Mouse (Mus musculus): ENCODE measurements around the gene Rasa3. TPM values are rescaled to one million over a fixed set of nuclear protein-coding genes. Genes with fewer than 3 reads are reported as not detected.

Rasa3 gene
- polyA plus RNA-seq, 1 experiment from 2014 or later: 11.4 TPM

GRCm38 (mm10) chr8:13541526-13541925 lies 135.9 kb downstream of the Rasa3 start:
- DNase-seq (no peak), ATAC-seq (no peak)
- no peak overlapping the region for H3K9ac ChIP-seq (replicated peaks)
- H3K4me3 ChIP-seq (ENCODE audit: low read depth, low read length): no peak overlapping the region
- H3K4me1 ChIP-seq (ENCODE audit: insufficient read depth): no peaks in the 10 kb centered on the region
- no peak overlapping the region for H3K27ac ChIP-seq (ENCODE audit: low read depth)
- TF ChIP-seq EP300 (IDR thresholded peaks at IDR 0.05; ENCODE audit: low read depth): no peak
- no peak for TF ChIP-seq CTCF (IDR thresholded peaks at IDR 0.05; ENCODE audit: low read depth)
- no peaks in the 10 kb centered on the region for H3K27me3 ChIP-seq (ENCODE audit: insufficient read depth, low read length)
- no peaks in the 10 kb centered on the region for H3K9me3 ChIP-seq (ENCODE audit: low read length)
- 66% methylated on average over 5 of the region's 5 CpGs for WGBS (ENCODE audit: insufficient replicate concordance)
- no peak overlapping the region for H3K4me2 ChIP-seq (ENCODE audit: low read depth, low read length)
- H3K36me3 ChIP-seq (replicated peaks; ENCODE audit: insufficient read depth, low read length): no peaks in the 10 kb centered on the region

GRCm38 (mm10) chr8:13540122-13540521 lies 137.3 kb downstream of the Rasa3 start:
- no peaks in the 10 kb centered on the region for H3K27me3 ChIP-seq (ENCODE audit: insufficient read depth, low read length)
- no peak for DNase-seq
- ATAC-seq: no peak
- TF ChIP-seq EP300 (IDR thresholded peaks at IDR 0.05; ENCODE audit: low read depth) (no peak), CTCF (IDR thresholded peaks at IDR 0.05; ENCODE audit: low read depth) (no peak)
- H3K9me3 ChIP-seq (ENCODE audit: low read length): no peaks in the 10 kb centered on the region
- H3K9ac ChIP-seq (replicated peaks): no peak overlapping the region
- no peak overlapping the region for H3K27ac ChIP-seq (ENCODE audit: low read depth)
- no peak overlapping the region for H3K4me3 ChIP-seq (ENCODE audit: low read depth, low read length)
- no peaks in the 10 kb centered on the region for H3K36me3 ChIP-seq (replicated peaks; ENCODE audit: insufficient read depth, low read length)
- H3K4me2 ChIP-seq (ENCODE audit: low read depth, low read length): no peak overlapping the region
- WGBS (ENCODE audit: insufficient replicate concordance): 75% methylated on average over 5 of the region's 5 CpGs
- H3K4me1 ChIP-seq (ENCODE audit: insufficient read depth): no peaks in the 10 kb centered on the region

- Histone ChIP-seq H3K4me1 (ENCODE audit: insufficient read depth) (no peaks in the 10 kb centered on the region), H3K4me2 (ENCODE audit: low read depth, low read length) (no peak overlapping the region), H3K36me3 (replicated peaks; ENCODE audit: insufficient read depth, low read length) (no peaks in the 10 kb centered on the region), H3K27ac (ENCODE audit: low read depth) (no peak overlapping the region), H3K9me3 (ENCODE audit: low read length) (no peaks in the 10 kb centered on the region), H3K9ac (replicated peaks) (no peak overlapping the region), H3K27me3 (ENCODE audit: insufficient read depth, low read length) (no peaks in the 10 kb centered on the region), H3K4me3 (ENCODE audit: low read depth, low read length) (no peak overlapping the region)
- TF ChIP-seq CTCF (IDR thresholded peaks at IDR 0.05; ENCODE audit: low read depth) (no peak), EP300 (IDR thresholded peaks at IDR 0.05; ENCODE audit: low read depth) (no peak)
- no peak for DNase-seq
- WGBS (ENCODE audit: insufficient replicate concordance): 71% methylated on average over 6 of the region's 6 CpGs
- no peak for ATAC-seq
Measured at GRCm38 (mm10) chr8:13538821-13539220, 138.6 kb downstream of the Rasa3 start.

- Histone ChIP-seq H3K9ac (replicated peaks) (no peak overlapping the region), H3K4me3 (ENCODE audit: low read depth, low read length) (no peak overlapping the region), H3K4me1 (ENCODE audit: insufficient read depth) (no peaks in the 10 kb centered on the region), H3K9me3 (ENCODE audit: low read length) (no peaks in the 10 kb centered on the region), H3K36me3 (replicated peaks; ENCODE audit: insufficient read depth, low read length) (no peaks in the 10 kb centered on the region), H3K27me3 (ENCODE audit: insufficient read depth, low read length) (no peaks in the 10 kb centered on the region), H3K27ac (ENCODE audit: low read depth) (no peak overlapping the region), H3K4me2 (ENCODE audit: low read depth, low read length) (no peak overlapping the region)
- DNase-seq (no peak), ATAC-seq (no peak)
- TF ChIP-seq EP300 (IDR thresholded peaks at IDR 0.05; ENCODE audit: low read depth): no peak
- TF ChIP-seq CTCF (IDR thresholded peaks at IDR 0.05; ENCODE audit: low read depth): no peak
- 58% methylated on average over 2 of the region's 2 CpGs for WGBS (ENCODE audit: insufficient replicate concordance)
Measured at GRCm38 (mm10) chr8:13537102-13537501, 140.3 kb downstream of the Rasa3 start.

GRCm38 (mm10) chr8:13533123-13533522 lies 144.3 kb downstream of the Rasa3 start:
- no peak overlapping the region for H3K4me3 ChIP-seq (ENCODE audit: low read depth, low read length)
- H3K36me3 ChIP-seq (replicated peaks; ENCODE audit: insufficient read depth, low read length): no peaks in the 10 kb centered on the region
- ATAC-seq: no peak
- TF ChIP-seq CTCF (IDR thresholded peaks at IDR 0.05; ENCODE audit: low read depth): no peak
- no peak for TF ChIP-seq EP300 (IDR thresholded peaks at IDR 0.05; ENCODE audit: low read depth)
- H3K4me1 ChIP-seq (ENCODE audit: insufficient read depth): peaks cover 6% of the 10 kb centered on the region
- whole genome bisulfite sequencing (ENCODE audit: insufficient replicate concordance): 73% methylated on average over 8 of the region's 8 CpGs
- no peak overlapping the region for H3K4me2 ChIP-seq (ENCODE audit: low read depth, low read length)
- no peaks in the 10 kb centered on the region for H3K9me3 ChIP-seq (ENCODE audit: low read length)
- H3K27ac ChIP-seq (ENCODE audit: low read depth): no peak overlapping the region
- H3K27me3 ChIP-seq (ENCODE audit: insufficient read depth, low read length): no peaks in the 10 kb centered on the region
- no peak overlapping the region for H3K9ac ChIP-seq (replicated peaks)
- no peak for DNase-seq

- no peak overlapping the region for H3K27ac ChIP-seq (ENCODE audit: low read depth)
- 47% methylated on average over 9 of the region's 9 CpGs for WGBS (ENCODE audit: insufficient replicate concordance)
- H3K4me1 ChIP-seq (ENCODE audit: insufficient read depth): peaks cover 6% of the 10 kb centered on the region
- no peak for ATAC-seq
- no peaks in the 10 kb centered on the region for H3K27me3 ChIP-seq (ENCODE audit: insufficient read depth, low read length)
- TF ChIP-seq EP300 (IDR thresholded peaks at IDR 0.05; ENCODE audit: low read depth) (no peak), CTCF (IDR thresholded peaks at IDR 0.05; ENCODE audit: low read depth) (no peak)
- H3K9me3 ChIP-seq (ENCODE audit: low read length): no peaks in the 10 kb centered on the region; the same call in 1 of the 2 replicates
- no peak overlapping the region for H3K9ac ChIP-seq (replicated peaks)
- no peak for DNase-seq
- no peak overlapping the region for H3K4me2 ChIP-seq (ENCODE audit: low read depth, low read length)
- no peak overlapping the region for H3K4me3 ChIP-seq (ENCODE audit: low read depth, low read length)
- H3K36me3 ChIP-seq (replicated peaks; ENCODE audit: insufficient read depth, low read length): no peaks in the 10 kb centered on the region
Measured at GRCm38 (mm10) chr8:13531602-13532171, 145.7 kb downstream of the Rasa3 start.
